Mouse (Mus musculus) brown adipose tissue, adult 24 weeks (tissue): ENCODE measurements around the gene Gm14214. TPM values are rescaled to one million over a fixed set of nuclear protein-coding genes. Genes with fewer than 3 reads are reported as not detected.

Experiments used
- H3K27ac ChIP-seq: fragments of 200-500 bp; replicated peaks from 2 replicates; pipeline ENCODE4 v1.5.1; 2012; ENCODE audit warnings: low read depth, mild to moderate bottlenecking, low read length
- H3K4me1 ChIP-seq: fragments of 200-500 bp; 2 replicates; pipeline ENCODE4 v1.6.1; 2012; ENCODE audit warnings: low read length, mixed read lengths; ENCODE audit not compliant: control insufficient read depth, insufficient read depth, insufficient read length
- H3K4me3 ChIP-seq: fragments of 200-500 bp; 2 replicates; pipeline ENCODE4 v1.5.1; 2012; ENCODE audit warnings: low read depth, mild to moderate bottlenecking, low read length, moderate library complexity; ENCODE audit not compliant: insufficient read depth
- polyA plus RNA-seq: library from polyadenylated mRNA; stranded (reverse); fragments of >200 nt; gene quantifications from 2 replicates; pipeline ENCODE4 v1.2.4, GENCODE M21; 2012; ENCODE audit not compliant: missing spikeins, insufficient read depth, insufficient read length

Gm14214 gene
- polyA plus RNA-seq, 1 experiment, result not detected

DNA sequence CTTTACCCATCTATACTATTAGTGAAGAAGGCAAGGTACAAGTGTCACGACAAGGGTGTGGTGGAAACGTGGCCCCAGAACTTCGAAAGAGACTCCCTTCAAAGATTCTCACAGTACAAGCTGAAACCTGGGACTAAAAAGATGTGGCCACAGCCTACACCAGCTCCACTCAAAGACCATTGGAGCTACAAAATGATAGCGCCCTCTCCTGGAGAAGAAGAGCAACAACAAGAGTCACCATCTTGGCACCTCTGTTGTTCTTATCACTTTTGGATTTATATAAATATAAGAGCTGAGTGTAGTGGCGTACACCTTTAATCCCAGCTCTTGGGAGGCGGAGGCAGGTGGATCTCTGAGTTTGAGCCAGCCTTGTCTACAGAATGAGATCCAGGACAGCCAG, 14.0 kb downstream of the Gm14214 start:
- Histone ChIP-seq H3K4me3 (no peak overlapping the region), H3K27ac (no peak overlapping the region), H3K4me1 (no peaks in the 10 kb centered on the region)

DNA sequence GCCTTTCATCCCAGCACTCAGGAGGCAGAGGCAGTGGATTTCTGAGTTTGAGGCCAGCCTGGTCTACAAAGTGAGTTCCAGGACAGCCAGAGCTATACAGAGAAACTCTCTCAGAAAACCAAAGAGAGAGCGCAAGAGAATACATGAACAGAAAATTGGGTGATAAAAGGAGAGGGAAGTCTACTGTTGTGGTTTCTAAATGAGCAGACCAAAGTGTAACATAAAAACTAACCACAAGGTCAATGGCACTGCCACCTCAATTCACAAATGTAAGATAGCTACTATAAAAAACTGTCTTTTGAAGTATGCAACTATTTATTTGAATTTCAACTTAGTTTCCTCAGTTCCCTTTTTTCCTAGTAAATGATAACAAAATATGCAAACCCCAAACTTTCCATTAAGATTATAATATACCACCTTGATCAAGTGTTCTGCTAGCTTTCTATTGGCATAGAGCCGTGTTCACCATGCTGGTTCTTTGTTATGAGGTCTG, 15.7 kb downstream of the Gm14214 start:
- Histone ChIP-seq H3K4me3 (no peak overlapping the region), H3K4me1 (no peaks in the 10 kb centered on the region), H3K27ac (no peak overlapping the region)

DNA sequence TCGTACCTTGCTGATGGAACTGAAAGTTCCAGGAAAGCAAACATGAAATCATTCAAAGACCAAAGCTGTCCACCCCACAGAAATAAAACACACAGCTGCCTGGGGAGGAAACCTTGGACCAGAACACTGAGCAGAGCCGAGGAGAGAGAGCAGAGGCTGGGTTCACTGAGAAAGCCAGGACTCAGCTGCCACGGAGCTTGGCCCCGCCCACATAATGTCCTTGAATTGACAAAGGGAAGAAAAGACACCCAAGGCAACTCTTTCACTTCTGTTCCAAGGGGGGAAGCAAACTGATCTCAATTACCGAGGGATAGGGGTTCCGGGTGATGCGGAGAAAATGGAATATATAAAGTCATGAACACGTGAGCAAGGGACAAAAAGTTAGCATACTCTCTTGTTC, 17.9 kb downstream of the Gm14214 start:
- Histone ChIP-seq H3K4me3 (no peak overlapping the region), H3K4me1 (no peaks in the 10 kb centered on the region), H3K27ac (no peak overlapping the region)

DNA sequence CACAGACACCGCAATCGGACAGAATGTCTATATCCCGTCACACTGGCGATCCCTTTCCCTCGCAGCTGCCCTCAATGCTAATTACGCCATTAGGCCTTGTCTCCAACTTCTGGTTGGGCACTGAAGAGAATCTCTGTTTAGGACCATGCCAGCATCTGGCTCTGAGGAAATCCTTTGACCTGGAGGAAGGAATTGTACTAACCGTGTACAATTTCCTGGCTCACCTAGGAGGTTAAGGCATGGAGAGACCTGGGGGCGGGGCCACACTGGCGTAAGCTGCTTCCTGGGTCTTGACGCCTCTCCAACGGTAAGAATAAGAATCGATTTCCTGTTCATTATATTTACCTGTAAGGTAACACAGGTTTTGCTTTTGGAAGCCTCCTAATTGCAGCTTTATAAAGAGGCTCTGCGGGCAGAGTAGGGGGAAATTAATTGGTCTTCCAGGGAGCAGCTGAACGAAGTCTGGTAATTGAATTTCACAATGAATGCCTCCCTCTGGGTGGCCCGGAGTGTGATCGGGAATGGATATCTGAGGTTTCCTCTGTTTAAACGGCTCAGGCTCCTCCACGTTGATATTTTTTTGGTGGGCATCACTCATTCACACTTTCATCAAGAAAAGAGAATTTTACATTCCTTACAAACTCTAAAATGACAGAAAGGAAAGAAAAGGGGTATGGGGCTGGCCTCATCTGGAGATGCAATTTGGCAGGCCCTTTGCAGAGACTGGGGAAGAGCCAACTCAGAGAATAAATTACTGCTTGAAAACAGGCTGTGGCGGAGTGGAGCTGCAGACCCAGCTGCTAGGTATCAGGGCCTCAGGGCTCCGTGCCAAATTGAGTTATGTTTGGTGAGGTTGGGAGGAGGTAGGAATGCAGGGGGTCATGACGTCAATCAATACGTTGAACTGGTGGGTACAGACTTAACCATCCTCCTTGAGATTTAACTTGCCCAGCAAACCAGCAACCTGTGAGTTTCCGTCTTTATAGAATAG, 20.5 kb downstream of the Gm14214 start:
- H3K27ac ChIP-seq, result no peak overlapping the region
- no peak overlapping the region for H3K4me3 ChIP-seq
- no peaks in the 10 kb centered on the region for H3K4me1 ChIP-seq

DNA sequence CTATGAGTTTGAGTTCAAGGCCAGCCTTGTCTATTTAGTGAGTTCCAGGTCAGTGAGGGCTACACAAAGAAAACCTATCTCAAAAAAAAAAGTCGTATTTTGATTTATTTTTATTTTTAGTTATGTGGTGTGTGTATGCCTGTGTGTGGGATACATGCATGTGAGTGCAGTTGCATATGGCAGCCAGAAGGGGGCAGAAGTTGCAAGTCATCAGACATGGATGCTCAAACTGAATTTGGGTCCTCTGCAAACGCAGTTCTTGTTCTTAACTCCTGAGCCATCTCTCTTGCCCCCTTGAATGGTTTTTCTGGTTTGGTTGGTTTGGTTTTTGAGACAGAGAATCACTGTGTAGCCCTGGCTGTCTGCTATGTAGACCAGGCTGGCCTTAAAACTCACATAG, 21.4 kb downstream of the Gm14214 start:
- no peaks in the 10 kb centered on the region for H3K4me1 ChIP-seq
- H3K27ac ChIP-seq, result no peak overlapping the region
- no peak overlapping the region for H3K4me3 ChIP-seq

DNA sequence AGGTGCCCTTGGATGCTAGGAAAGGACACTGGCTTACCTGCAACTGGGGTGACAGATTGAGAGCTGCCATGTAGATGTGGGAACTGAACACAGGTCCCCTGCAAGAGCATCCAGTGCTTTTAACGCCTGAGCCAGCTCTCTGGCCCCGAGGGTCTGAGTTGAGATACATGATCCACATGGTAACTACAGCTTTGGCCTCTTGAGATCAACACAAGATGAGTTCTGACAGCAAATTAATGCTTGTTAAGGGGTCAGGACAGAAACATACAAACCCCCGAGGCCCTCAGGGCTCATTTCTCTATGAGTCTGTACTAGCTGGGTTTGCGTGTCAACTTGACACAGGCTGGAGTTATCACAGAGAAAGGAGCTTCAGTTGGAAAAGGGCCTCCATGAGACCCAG, 25.9 kb downstream of the Gm14214 start:
- H3K27ac ChIP-seq, result no peak overlapping the region
- H3K4me3 ChIP-seq, result no peak overlapping the region
- no peaks in the 10 kb centered on the region for H3K4me1 ChIP-seq

DNA sequence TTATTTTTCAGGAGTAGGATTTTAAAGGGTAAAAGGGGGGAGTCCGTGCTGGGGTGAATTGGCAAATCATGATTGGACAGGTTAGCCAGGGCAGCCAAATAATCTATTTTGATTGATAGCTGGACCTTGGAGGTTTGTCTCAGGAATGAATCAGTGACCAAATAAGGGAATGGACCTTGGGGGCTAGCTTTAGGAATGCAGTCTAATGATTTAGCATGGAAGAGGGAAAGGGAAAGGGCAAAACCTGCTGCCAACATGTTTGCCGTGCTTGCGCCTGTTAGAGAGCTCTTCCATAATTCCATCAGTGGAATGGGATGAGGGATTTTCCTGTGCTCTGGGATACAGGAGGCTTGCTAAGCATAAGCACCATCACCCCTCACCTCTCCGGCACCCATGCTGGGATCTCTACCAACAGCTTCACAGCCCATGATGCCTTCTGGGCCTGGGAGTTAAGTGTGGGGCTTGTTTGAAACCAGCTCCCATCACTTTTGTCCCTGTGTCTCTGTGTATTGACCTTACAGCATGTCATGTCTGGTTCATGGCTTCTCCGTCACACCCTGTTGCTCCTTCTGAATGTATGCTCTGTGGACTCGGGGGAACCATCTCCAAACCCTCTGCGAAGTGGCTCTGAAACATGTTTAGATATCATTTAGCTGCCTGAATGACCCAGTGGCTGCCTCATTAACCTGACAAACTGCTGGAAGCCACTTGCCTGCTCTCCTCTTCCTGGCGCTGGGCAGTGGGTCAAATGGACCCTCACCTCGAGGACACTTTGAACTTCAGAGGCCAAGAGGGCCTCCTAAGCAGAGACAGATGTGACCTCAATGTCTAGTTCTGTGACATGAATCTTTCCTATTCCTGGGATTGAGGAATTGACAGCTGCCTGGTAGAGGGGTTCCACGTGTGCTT, 26.7 kb downstream of the Gm14214 start:
- Histone ChIP-seq H3K4me3 (no peak overlapping the region), H3K27ac (no peak overlapping the region), H3K4me1 (no peaks in the 10 kb centered on the region)

DNA sequence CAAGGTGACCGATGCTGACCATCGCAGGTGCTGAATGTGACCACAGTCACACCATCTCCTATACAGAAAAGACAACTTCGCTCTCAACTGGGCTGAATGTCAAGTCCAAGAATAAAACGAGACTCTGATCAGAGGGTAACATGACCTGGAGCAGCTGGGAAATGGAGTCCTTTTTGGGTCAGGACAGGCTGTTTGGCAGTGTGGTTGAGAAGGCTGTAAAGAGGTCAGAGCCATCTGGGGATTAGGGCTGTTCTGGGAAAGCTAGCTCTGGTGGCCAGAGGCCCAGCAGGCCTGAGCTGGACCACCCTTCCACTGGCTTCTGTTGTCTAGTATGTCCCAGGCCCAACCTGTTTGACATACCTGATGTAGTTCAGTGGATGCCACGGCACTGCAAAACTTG, 31.2 kb downstream of the Gm14214 start:
- Histone ChIP-seq H3K4me3 (no peak overlapping the region), H3K4me1 (no peaks in the 10 kb centered on the region), H3K27ac (no peak overlapping the region)

DNA sequence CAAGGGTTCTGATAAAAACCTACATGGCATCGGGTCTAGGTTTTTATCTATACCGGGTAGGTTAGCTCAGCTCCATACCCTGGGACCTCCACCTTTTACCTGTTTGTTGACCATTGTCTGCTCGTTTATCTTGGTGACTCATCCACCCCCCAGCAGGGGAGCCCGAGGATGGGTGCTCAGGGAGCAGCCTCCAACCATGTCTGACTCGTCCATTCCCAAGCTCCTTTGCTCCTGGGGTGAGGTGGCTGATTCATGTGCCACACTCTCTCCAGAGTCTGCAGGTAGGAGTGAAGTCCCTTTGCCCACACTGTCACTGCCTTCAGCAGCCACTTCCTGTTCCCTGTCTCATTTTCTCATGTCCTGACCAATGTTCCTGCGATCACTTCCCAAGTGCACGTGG, 33.8 kb downstream of the Gm14214 start:
- no peak overlapping the region for H3K4me3 ChIP-seq
- no peak overlapping the region for H3K27ac ChIP-seq
- H3K4me1 ChIP-seq, result no peaks in the 10 kb centered on the region

DNA sequence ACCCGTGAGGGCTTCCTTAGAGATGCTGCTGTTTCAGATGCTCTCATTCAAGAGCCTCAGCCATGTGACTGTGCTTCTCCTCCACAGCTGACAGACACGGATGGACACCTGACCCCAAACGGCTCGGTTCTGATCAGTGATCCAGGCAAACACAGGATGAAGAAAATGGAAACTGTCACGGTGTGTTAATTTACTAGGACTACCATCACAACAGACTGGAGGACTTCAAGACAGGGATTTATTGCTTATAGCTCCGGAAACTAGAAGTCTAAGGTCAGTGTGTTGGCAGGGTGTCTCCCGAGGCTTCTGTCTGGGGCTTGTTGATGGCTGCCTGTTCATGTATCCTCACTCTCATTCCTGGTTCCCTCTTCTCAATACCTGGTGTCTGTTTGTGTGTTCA, 34.4 kb downstream of the Gm14214 start:
- H3K4me1 ChIP-seq, result no peaks in the 10 kb centered on the region
- no peak overlapping the region for H3K4me3 ChIP-seq
- H3K27ac ChIP-seq, result no peak overlapping the region

DNA sequence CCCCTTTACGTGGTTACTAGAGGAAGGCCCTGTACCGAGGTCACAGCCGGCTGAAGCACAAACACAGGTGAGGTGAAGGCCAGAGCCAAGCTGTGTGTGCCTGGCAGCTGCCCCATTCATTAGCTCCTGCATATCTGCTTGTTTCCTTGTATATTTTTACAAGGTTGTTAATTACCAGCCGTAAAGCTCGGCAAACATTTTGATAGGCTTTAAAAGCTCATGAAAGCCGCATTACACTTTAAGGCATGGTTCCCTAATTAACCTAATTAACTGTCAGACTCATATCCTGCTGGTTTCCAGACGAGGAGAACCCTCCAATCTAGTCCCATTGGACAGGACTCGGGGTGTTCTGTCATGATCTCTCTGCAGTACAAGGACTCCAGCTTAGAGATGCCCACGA, 34.9 kb downstream of the Gm14214 start:
- H3K27ac ChIP-seq, result no peak overlapping the region
- H3K4me1 ChIP-seq, result no peaks in the 10 kb centered on the region
- H3K4me3 ChIP-seq, result no peak overlapping the region

DNA sequence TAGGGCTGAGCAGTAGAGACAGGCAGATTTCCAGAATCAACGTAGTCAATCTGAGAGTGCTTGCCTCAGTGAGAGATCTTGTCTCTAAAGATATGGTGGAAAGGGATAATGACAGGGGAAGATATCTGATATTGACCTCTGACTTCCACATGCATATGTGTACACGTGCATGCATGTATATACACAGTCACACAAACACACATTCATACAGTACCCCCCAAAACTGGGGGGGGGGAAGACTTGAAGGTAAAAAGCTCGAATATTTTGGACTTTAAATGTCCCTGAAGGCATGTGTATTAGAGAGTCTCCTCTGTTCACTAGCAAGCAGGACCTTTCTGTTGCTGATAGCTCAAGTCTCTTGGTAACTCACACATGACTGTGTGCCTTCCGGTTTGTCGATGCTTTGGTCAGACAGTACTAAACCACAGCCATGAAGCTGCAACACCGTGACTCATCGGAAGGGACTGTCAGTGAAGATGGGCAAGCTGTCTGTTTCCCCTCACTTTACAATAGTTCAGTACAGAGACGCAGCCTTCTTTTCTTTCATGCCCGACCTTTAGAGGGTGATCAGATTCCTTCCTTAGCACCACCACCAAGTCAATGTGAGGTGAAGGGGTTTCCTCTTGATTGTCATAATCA, 37.2 kb downstream of the Gm14214 start:
- H3K4me3 ChIP-seq, result no peak overlapping the region
- H3K4me1 ChIP-seq, result no peaks in the 10 kb centered on the region
- H3K27ac ChIP-seq, result no peak overlapping the region

DNA sequence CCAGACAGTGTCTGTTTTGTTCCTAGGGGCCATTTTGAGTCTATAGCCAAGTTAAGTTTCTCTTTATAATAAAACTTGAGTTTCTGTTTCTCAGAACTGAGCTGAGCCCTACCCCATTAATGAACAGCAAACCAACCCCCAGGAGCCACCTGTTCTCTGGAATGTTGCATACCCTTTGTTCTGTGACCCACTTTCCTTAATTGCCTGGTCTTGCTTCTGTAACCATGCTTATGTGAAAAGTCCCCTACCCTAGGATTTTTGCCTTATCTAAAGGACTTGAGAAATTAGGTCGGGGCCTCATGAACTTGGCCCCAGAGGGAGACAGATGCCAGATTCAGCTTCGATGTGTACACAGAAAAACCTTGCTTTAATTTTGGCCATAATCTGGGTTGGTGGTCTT, 37.9 kb downstream of the Gm14214 start:
- no peaks in the 10 kb centered on the region for H3K4me1 ChIP-seq
- no peak overlapping the region for H3K27ac ChIP-seq
- no peak overlapping the region for H3K4me3 ChIP-seq

DNA sequence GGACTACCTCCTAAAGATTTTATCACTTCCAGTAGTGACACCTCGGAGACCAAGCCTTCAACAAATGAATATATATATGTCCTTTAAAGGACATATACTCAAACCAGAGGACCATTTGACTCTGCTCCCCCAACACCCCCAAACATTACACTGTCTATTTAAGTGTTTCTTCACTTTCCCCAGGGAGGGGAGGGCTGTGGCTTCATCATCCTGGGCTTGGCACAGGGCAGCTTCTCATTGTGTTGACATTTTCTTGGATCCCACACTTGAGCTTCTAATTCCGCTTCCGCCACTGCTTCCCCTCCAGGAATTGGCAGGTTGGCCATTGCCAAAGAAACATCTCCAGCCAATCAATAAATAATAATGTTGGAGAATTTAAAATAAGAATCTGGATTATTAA, 39.0 kb downstream of the Gm14214 start:
- Histone ChIP-seq H3K27ac (no peak overlapping the region), H3K4me3 (no peak overlapping the region), H3K4me1 (no peaks in the 10 kb centered on the region)

DNA sequence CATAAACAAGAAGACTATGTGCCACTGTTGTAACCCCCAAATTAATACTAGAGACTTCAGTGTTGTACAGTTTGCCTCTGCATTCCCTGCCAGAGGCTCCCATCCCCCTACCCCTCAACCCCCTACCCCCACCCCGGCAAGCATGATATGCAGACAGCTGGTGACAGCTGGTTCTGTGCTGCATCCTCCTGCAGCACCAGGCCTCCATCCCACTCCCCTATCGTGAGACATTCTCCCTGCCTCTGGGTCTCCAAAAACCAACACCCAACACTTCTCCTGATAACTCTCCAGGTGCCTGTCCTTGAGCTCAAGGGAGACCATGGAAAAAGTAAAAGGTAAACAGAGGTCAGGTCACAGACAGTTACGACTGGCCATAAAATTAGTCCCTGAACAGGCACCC, 40.1 kb downstream of the Gm14214 start:
- Histone ChIP-seq H3K4me3 (no peak overlapping the region), H3K27ac (no peak overlapping the region)

More for the DNA sequence above, 40.1 kb downstream of the Gm14214 start:
- H3K4me1 ChIP-seq, result no peaks in the 10 kb centered on the region
